In genomic region chr12:71613326-71613725, GRCm38 (mm10) we compare ENCODE assay signal across 12 mouse cellular contexts.
DNase-seq lines count a peak whose midpoint lies in the region; ATAC-seq lines count a peak whose summit lies in the region.
"Had no signal": no experiment of that assay in that cellular context is flagged by ENCODE, and none has a peak within 500 bp of the region (broad histone marks: within the 10 kb centered on the region; RNA-seq: fewer than 3 reads in every experiment).

No protein-coding gene starts in this region.

- no peaks in the 10 kb centered on the region for H3K36me3 ChIP-seq in liver, embryonic 11.5 days (ENCODE audit: control insufficient read depth, insufficient read depth, low read length)
- H3K36me3 ChIP-seq: hindbrain, embryonic 15.5 days; limb, embryonic 15.5 days had no signal

- no peaks in the 10 kb centered on the region for H3K4me1 ChIP-seq in liver, embryonic 11.5 days (replicated peaks; ENCODE audit: control insufficient read depth, insufficient read depth, low read length)
- H3K4me1 ChIP-seq: hindbrain, embryonic 15.5 days; limb, embryonic 15.5 days had no signal

- DNase-seq in urinary bladder, postnatal 14 days (ENCODE audit: low spot score), result peak; percentile 67
- DNase-seq in urinary bladder, adult 2 months (ENCODE audit: low spot score), result no peak
- peak; percentile 45 for DNase-seq in gastrocnemius, postnatal 25 days
- DNase-seq in kidney, postnatal 4 days, result peak; percentile 78 to 86
- no peak for DNase-seq in frontal cortex, postnatal 10 days (ENCODE audit: low spot score in 2 of 2)
- DNase-seq in liver, embryonic 11.5 days (ENCODE audit: low spot score), result no peak
- DNase-seq in cerebellum, adult 11-12 months, result no peak
- DNase-seq: embryo, embryonic 11 days; midbrain, embryonic 14.5 days had no signal

- 77% methylated on average over 8 of the region's 8 CpGs for WGBS in liver, embryonic 11.5 days

- no peak overlapping the region for H3K9ac ChIP-seq in liver, embryonic 11.5 days (ENCODE audit: low read depth, low read length)
- H3K9ac ChIP-seq: hindbrain, embryonic 15.5 days; limb, embryonic 15.5 days had no signal

- no peak overlapping the region for H3K27ac ChIP-seq in liver, embryonic 11.5 days (ENCODE audit: low read depth, low read length)
- H3K27ac ChIP-seq: hindbrain, embryonic 15.5 days; limb, embryonic 15.5 days had no signal

- ATAC-seq in liver, embryonic 11.5 days (replicated peaks; ENCODE audit: low FRiP score), result no peak
- ATAC-seq: forebrain, embryonic 16.5 days had no signal

- H3K27me3 ChIP-seq in liver, embryonic 11.5 days (replicated peaks; ENCODE audit: control insufficient read depth, insufficient read depth, low read length), result no peaks in the 10 kb centered on the region
- H3K27me3 ChIP-seq: hindbrain, embryonic 15.5 days; limb, embryonic 15.5 days had no signal

- H3K4me3 ChIP-seq in liver, embryonic 11.5 days (ENCODE audit: low read depth, low read length), result no peak overlapping the region
- H3K4me3 ChIP-seq: hindbrain, embryonic 15.5 days; limb, embryonic 15.5 days had no signal

- H3K9me3 ChIP-seq in liver, embryonic 11.5 days (ENCODE audit: control insufficient read depth, low read length), result no peaks in the 10 kb centered on the region
- H3K9me3 ChIP-seq: hindbrain, embryonic 15.5 days; limb, embryonic 15.5 days had no signal

- H3K4me2 ChIP-seq in liver, embryonic 11.5 days, result no peak overlapping the region
- H3K4me2 ChIP-seq: hindbrain, embryonic 15.5 days; limb, embryonic 15.5 days had no signal

Comparison
In these comparisons a context has a peak if more than half of its experiments do, and no peak if none do; other contexts are left out.
1. DNase-seq: peak in urinary bladder, postnatal 14 days (single experiment), gastrocnemius, postnatal 25 days (single experiment) and kidney, postnatal 4 days (2 of 2); none in urinary bladder, adult 2 months (single experiment), frontal cortex, postnatal 10 days (0 of 2), liver, embryonic 11.5 days (single experiment) and cerebellum, adult 11-12 months (single experiment).